9 mouse cellular contexts compared by ENCODE assay signal in the genomic region with DNA sequence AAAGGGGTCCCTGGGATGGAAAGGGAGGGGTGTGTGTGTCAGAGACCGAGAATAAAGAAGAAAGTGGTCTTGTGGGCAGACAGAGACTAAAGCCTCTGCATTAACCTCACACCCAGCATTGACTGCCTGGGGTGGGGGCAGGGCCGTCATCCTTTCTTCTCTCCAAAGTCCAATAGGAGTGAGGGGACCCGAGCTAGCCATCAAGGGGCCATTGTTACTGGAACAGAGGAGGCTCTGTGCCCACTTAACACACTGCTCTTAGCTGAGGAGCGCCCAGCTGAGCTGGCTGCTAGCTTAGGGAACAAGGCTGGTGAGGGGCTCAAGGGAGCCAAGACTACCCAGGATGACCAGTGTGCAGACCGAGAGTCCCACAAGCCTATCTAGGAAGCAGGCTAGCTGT. TPM values are rescaled to one million over a fixed set of nuclear protein-coding genes. Genes with fewer than 3 reads are reported as not detected.
DNase-seq lines count a peak whose midpoint lies in the region; ATAC-seq and TF ChIP-seq lines count a peak whose summit lies in the region.
"Had no signal": no experiment of that assay in that cellular context is flagged by ENCODE, and none has a peak within 500 bp of the region (broad histone marks: within the 10 kb centered on the region; RNA-seq: fewer than 3 reads in every experiment).

No protein-coding gene starts in this region.

- no peak overlapping the region for H3K9ac ChIP-seq in lung, embryonic 14.5 days
- H3K9ac ChIP-seq in embryonic facial prominence, embryonic 15.5 days, result no peak overlapping the region
- no peak overlapping the region for H3K9ac ChIP-seq in neural tube, embryonic 15.5 days (replicated peaks)

- 34% methylated on average over 5 of the region's 5 CpGs for WGBS in lung, embryonic 14.5 days
- 51% methylated on average over 5 of the region's 5 CpGs for WGBS in lung, adult 2 months
- 34% methylated on average over 5 of the region's 5 CpGs for WGBS in embryonic facial prominence, embryonic 15.5 days
- WGBS in neural tube, embryonic 15.5 days, result 14% methylated on average over 5 of the region's 5 CpGs

- no peaks in the 10 kb centered on the region for H3K27me3 ChIP-seq in lung, embryonic 14.5 days (ENCODE audit: insufficient read depth, low read length)
- H3K27me3 ChIP-seq in embryonic facial prominence, embryonic 15.5 days, result no peaks in the 10 kb centered on the region
- H3K27me3 ChIP-seq in neural tube, embryonic 15.5 days (replicated peaks), result no peaks in the 10 kb centered on the region

- peak; percentile 45 for DNase-seq in lung, embryonic 14.5 days
- DNase-seq in lung, adult 2 months, result no peak
- DNase-seq in layer of hippocampus, postnatal 36 days, result peak; percentile 47 to 54
- DNase-seq in adrenal gland, postnatal 25 days, result no peak
- no peak for DNase-seq in kidney, postnatal 25 days
- no peak for DNase-seq in kidney, adult 18-20 months

- peak overlapping the region; percentile 91 for H3K27ac ChIP-seq in lung, embryonic 14.5 days (ENCODE audit: low read depth)
- H3K27ac ChIP-seq in embryonic facial prominence, embryonic 15.5 days (replicated peaks), result peak overlapping the region; percentile 60; the same call in 1 of the 2 replicates
- peak overlapping the region; percentile 73 for H3K27ac ChIP-seq in neural tube, embryonic 15.5 days (replicated peaks)

- 0 out of 2 replicates have a peak, but pooled peaks cover 6% of the 10 kb centered on the region for H3K4me1 ChIP-seq in lung, embryonic 14.5 days (ENCODE audit: insufficient read depth)
- H3K4me1 ChIP-seq in lung, adult 2 months (ENCODE audit: control insufficient read depth, insufficient read depth, low read length), result 0 out of 2 replicates have a peak, but pooled peaks cover 5% of the 10 kb centered on the region
- H3K4me1 ChIP-seq in embryonic facial prominence, embryonic 15.5 days, result peaks cover 6% of the 10 kb centered on the region; the same call in 1 of the 2 replicates
- H3K4me1 ChIP-seq in neural tube, embryonic 15.5 days, result peaks cover 5% of the 10 kb centered on the region; the same call in 1 of the 2 replicates

- H3K36me3 ChIP-seq in lung, embryonic 14.5 days (ENCODE audit: insufficient read depth), result no peaks in the 10 kb centered on the region
- no peaks in the 10 kb centered on the region for H3K36me3 ChIP-seq in embryonic facial prominence, embryonic 15.5 days
- no peaks in the 10 kb centered on the region for H3K36me3 ChIP-seq in neural tube, embryonic 15.5 days
- H3K36me3 ChIP-seq: G1E had no signal

- H3K9me3 ChIP-seq in lung, embryonic 14.5 days (ENCODE audit: low read depth, low read length), result no peaks in the 10 kb centered on the region
- H3K9me3 ChIP-seq in embryonic facial prominence, embryonic 15.5 days (replicated peaks), result no peaks in the 10 kb centered on the region
- H3K9me3 ChIP-seq in neural tube, embryonic 15.5 days (replicated peaks), result no peaks in the 10 kb centered on the region
- H3K9me3 ChIP-seq: G1E had no signal

- TF ChIP-seq POLR2A in lung, adult 2 months (IDR thresholded peaks at IDR 0.05; ENCODE audit: borderline replicate concordance, extremely low read depth, low read depth, low read length), result no peak

- no peak for TF ChIP-seq CTCF in lung, embryonic 14.5 days (IDR thresholded peaks at IDR 0.05; ENCODE audit: low read depth)
- no peak for TF ChIP-seq CTCF in lung, adult 2 months (IDR thresholded peaks at IDR 0.05; ENCODE audit: insufficient read depth, low read length)

- H3K4me2 ChIP-seq in lung, embryonic 14.5 days, result peak overlapping the region; percentile 20; the same call in 1 of the 2 replicates
- H3K4me2 ChIP-seq in embryonic facial prominence, embryonic 15.5 days (replicated peaks), result no peak overlapping the region
- no peak overlapping the region for H3K4me2 ChIP-seq in neural tube, embryonic 15.5 days

- H3K4me3 ChIP-seq in lung, embryonic 14.5 days (ENCODE audit: low read depth, low read length), result no peak overlapping the region
- no peak overlapping the region for H3K4me3 ChIP-seq in lung, adult 2 months (replicated peaks; ENCODE audit: extremely low read depth, low read depth, low read length)
- H3K4me3 ChIP-seq in embryonic facial prominence, embryonic 15.5 days (replicated peaks), result no peak overlapping the region
- no peak overlapping the region for H3K4me3 ChIP-seq in neural tube, embryonic 15.5 days (replicated peaks)

- peak; percentile 74 for ATAC-seq in lung, embryonic 14.5 days (ENCODE audit: insufficient read depth)
- ATAC-seq in embryonic facial prominence, embryonic 15.5 days (ENCODE audit: insufficient number of reproducible peaks, low FRiP score, low TSS enrichment, low read depth), result no peak
- ATAC-seq in neural tube, embryonic 15.5 days (ENCODE audit: low FRiP score), result peak; percentile 82

RNA-seq across cellular contexts. Expression of gene Chst3, which starts 16.3 kb away (rescaled TPM):
- polyA plus RNA-seq in lung, embryonic 14.5 days (2014; fragmentation: Nextera tagmentation; extraction: Ambion mirVana), result 2.1 TPM in 2 replicates
- polyA plus RNA-seq in lung, adult 2 months (2012; rRNA removed), result 21.7 and 23.9 TPM in 2 replicates
- 2.8 TPM in 2 replicates for polyA plus RNA-seq in embryonic facial prominence, embryonic 15.5 days (2015; fragmentation: Nextera tagmentation; extraction: Ambion mirVana)
- total RNA-seq in layer of hippocampus, postnatal 36 days (2021), result 1 to 10 TPM; 2.2 to 2.8 TPM
- 1.9 and 2.0 TPM in 2 replicates for polyA plus RNA-seq in neural tube, embryonic 15.5 days (2015; fragmentation: Nextera tagmentation; extraction: Ambion mirVana)
- 0.85 and 1.7 TPM in 2 replicates for total RNA-seq in adrenal gland, postnatal 25 days (2021)
- polyA plus RNA-seq: G1E had no signal

Comparison
In these comparisons a context has a peak if more than half of its experiments do, and no peak if none do; other contexts are left out.
1. DNase-seq: peak in lung, embryonic 14.5 days (single experiment) and layer of hippocampus, postnatal 36 days (2 of 2); none in lung, adult 2 months (single experiment), adrenal gland, postnatal 25 days (single experiment), kidney, postnatal 25 days (0 of 2) and kidney, adult 18-20 months (single experiment).
2. Peak in every context shown above with its lines, with median percentiles within 50 percentile points of each other: H3K27ac ChIP-seq.